Mouse (Mus musculus) erythroblast, embryonic 14.5 days (primary cell): ENCODE measurements around the gene Vmn1r19.
"Not testable (repeated sequence)": the region's sequence is repeated elsewhere in the genome, so short reads cannot be mapped to it uniquely, and the experiment has no call there.

Experiments
- GATA1 ChIP-seq: IDR thresholded peaks from 2 replicates; pipeline ENCODE4 v1.6.1; 2012; ENCODE audit warnings: low read length, inconsistent platforms, mixed read lengths
- TAL1 ChIP-seq: IDR thresholded peaks from 3 replicates; pipeline ENCODE4 v1.6.1; 2012; ENCODE audit warnings: low read length, inconsistent platforms, mixed read lengths

GRCm38 (mm10) chr6:57403480-57403879, at the start of gene Vmn1r19:
- not testable (repeated sequence) for TF ChIP-seq TAL1, GATA1
